Mouse (Mus musculus) urinary bladder, postnatal 4 days (tissue): ENCODE data around the gene Gm20738.
"Not testable (repeated sequence)": the region's sequence is repeated elsewhere in the genome, so short reads cannot be mapped to it uniquely, and the experiment has no call there.

Experiments used
- DNase-seq, 2 experiments: peaks; one replicate each; pipeline ENCODE4 v3.0.0; 2021 to 2022; ENCODE audit warnings: low spot score in 2 of 2

Gm20738 gene

DNA sequence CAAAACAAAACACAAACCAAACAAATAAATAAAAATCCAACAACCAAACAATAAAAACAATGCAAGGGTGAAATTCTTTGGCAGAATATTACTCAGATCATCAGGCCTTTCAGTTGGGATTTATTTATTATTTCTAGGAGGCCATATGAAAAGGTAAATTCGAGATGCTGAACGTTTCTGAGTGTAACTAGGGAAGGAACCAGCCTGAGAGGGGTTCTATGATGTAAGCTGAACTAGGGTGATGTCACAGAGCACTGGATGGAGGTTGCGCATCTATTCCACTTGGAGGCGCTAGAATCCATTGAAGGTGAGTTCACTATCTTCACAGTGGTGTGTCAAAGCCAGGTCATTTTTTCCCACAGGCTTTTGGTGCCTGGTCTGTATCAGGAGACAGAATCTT is at the start of gene Gm20738:
TSS of gene Gm20738 (plus strand) at position 301 of the 400 bp plus-strand sequence.
- not testable (repeated sequence) for DNase-seq
